Mouse (Mus musculus): Measurements from ENCODE around the gene Tbx2.

The Tbx2 gene

GRCm38 (mm10) chr11:85887801-85888450, 55.6 kb downstream of the Tbx2 start:
- no peak for DNase-seq (ENCODE audit: low spot score)

GRCm38 (mm10) chr11:85888451-85888961, 56.2 kb downstream of the Tbx2 start:
- peak; percentile 60 for DNase-seq (ENCODE audit: low spot score)

- DNase-seq (ENCODE audit: low spot score), result no peak
Measured at GRCm38 (mm10) chr11:85889056-85889729, 56.8 kb downstream of the Tbx2 start.

GRCm38 (mm10) chr11:85889730-85890562, 57.6 kb downstream of the Tbx2 start:
- no peak for DNase-seq (ENCODE audit: low spot score)

GRCm38 (mm10) chr11:85890563-85890845, 58.2 kb downstream of the Tbx2 start:
- DNase-seq (ENCODE audit: low spot score), result no peak

GRCm38 (mm10) chr11:85891010-85891691, 58.8 kb downstream of the Tbx2 start:
- DNase-seq (ENCODE audit: low spot score), result no peak

Data from embryo, embryonic 10 days (tissue).